Mouse (Mus musculus): ENCODE results near the gene Uts2r.

Uts2r gene

GRCm38 (mm10) chr11:121159971-121160370, at the start of gene Uts2r:
TSS of gene Uts2r (plus strand) at chr11:121160271.
- DNase-seq (ENCODE audit: low read depth), result no peak

DNA sequence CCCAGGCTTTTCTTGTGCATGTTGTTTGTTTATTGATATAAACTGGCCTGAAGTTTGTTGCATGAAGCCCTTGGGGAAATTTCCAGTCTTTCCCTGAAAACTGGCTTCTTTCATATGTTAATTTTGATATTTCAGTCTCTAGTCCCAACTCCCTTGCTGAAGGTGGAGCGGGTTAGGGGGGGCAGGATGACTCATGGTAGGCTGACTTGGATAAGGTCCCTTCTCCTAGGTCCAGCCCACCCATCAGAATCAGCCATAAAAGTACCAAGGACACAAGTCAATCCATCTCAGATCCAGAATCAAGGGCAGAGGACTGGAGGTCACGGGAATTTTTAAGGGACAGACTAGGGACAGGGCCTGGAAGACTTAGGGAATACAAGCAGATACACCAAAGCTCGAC, 49.0 kb upstream of the Uts2r start:
- no peak for DNase-seq (ENCODE audit: low read depth)

DNA sequence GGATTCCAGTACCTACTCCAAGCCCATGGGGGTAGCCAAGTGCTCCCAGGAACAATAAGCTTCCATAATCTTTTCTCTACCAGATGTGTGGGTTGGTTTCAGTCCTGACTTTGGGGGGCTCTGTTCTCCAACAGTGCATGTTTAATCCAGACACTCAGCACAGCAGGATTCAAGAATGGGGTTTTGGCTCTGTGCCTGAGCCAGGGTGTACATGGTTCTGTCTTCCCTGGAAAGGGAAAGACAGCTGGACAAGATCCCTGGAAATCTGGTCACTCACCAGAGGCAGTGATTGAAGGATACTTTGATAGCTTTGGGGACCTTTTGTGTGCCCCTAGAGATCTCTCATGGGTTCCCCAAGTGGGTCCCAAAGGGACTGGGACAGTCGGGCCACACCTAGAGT, 48.5 kb upstream of the Uts2r start:
- DNase-seq (ENCODE audit: low read depth), result no peak

DNA sequence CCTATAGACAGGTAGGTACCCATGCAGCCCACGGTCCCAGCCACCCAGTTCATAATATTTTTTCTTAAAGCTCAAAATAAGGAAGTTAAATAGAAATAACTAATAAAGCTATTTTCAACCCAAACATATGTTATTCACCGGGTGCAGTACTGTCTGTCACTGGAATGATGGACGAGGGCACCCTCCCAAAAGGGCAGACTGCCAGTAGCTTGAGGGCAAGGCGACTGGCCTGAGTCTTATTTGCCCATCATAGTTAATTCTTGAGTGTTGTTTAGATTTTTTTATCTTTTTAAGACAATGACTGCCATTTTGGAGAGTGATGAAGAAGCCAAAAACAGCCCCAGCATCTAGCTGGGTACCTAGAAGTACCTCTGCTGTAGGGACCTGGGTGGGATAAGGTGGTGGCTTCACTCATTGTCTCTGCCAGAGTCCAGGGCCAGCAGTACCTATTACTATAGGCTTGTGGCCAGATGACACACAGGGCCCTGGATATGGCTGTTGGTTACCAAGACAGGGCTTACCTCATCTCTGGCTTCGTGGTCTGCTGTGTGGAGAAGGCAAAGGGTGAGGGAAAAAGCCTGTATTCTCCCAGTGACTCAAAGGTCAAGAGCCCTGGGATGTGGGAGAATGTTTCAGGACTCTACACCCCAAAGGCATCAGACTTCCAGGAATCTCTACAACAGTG, 47.8 kb upstream of the Uts2r start:
- no peak for DNase-seq (ENCODE audit: low read depth)

DNA sequence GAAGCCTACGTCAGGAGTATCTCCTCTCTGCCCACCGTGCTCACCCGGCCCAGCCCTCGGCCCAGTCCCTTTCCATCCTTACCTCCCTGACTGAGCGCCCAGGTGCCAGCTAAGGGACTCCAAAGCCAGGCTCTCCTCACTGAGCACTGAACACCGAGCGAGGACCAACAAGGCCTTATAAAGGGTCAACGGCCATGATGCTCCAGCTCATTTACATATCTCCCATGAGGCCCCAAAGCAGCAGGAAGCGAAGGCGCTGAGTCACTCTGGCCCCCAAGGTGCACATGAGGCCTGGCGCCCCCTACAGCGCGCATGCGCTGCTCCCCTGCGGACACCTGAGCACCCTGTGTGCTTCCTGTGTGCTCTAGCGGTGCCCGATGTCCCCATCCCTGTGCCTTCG, 42.0 kb upstream of the Uts2r start:
- DNase-seq (ENCODE audit: low read depth), result no peak

- DNase-seq (ENCODE audit: low read depth), result no peak
Observed at GRCm38 (mm10) chr11:121118577-121118976, 41.5 kb upstream of the Uts2r start, which contains the start of gene Tex19.2. TSS of gene Tex19.2 (minus strand) at chr11:121118677.

GRCm38 (mm10) chr11:121121151-121121550, 38.9 kb upstream of the Uts2r start:
- no peak for DNase-seq (ENCODE audit: low read depth)

- DNase-seq (ENCODE audit: low read depth), result no peak
Observed at GRCm38 (mm10) chr11:121122024-121122670, 37.9 kb upstream of the Uts2r start.

DNA sequence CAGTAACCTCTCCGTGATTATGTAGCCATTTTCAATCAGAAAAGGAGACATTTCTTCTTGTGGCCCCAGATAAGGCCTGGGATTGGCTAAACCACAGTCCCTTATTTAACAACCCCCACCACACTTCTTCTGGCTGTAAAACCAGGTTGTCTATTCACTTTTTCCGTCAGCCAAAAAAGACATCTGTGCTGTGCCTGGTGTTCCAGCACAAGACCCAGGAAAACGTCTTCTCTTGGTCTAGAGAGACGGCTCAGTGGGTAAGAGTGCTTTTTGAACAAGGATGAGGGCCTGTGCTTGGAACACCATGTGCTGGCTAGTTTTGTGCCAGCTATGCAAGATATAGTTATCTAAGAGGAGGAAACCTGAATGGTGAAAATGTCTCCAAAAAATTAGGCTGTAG, 36.6 kb upstream of the Uts2r start:
- DNase-seq (ENCODE audit: low read depth), result no peak

DNA sequence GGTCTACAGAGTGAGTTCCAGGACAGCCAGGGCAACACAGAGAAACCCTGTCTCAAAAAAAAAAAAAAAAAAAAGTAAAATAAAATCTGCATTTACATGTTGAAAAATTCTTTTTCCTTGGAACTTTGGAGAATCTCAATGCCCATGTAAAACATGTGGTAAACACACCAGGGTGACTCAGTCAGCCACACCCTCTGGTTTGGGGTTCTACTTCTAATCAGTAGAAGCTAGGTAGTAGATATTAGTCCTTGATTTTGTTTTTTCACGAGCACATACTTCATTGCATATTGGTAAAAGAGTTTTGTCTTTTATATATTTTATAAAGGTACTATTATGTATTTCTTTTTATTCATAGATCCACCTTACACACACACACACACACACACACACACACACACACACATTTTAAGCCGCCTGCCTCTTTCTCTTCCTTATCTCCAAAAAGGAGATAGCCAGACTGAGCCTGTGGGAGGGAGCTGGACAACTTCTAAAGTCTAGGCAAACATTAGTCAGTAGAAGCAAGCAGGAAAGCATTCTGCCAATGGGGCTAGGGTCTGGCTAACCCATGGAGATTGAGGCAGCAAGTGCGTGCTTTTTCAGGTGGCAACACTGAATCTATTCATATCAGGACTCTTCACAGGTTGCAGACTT, 34.4 kb upstream of the Uts2r start:
- DNase-seq (ENCODE audit: low read depth), result no peak

DNA sequence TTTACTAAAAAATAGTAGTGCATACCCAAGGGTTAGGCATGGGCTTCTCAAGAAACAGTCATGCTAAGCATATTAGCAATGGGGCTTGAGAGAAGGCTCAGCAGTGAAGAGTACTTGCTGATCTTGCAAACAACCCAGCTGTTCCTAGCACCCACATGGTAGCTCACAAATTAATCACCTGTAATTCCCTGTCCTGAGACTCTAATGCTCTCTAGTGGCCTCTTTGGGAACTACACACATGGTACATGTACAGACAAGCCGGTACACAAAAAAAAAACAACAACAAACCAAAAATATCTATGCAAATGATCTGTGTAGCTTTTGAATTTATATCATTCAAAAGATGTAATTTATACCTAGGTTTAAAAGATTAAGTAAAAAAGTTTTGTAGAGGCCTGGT, 33.7 kb upstream of the Uts2r start:
- peak; percentile 38 for DNase-seq (ENCODE audit: low read depth)

DNA sequence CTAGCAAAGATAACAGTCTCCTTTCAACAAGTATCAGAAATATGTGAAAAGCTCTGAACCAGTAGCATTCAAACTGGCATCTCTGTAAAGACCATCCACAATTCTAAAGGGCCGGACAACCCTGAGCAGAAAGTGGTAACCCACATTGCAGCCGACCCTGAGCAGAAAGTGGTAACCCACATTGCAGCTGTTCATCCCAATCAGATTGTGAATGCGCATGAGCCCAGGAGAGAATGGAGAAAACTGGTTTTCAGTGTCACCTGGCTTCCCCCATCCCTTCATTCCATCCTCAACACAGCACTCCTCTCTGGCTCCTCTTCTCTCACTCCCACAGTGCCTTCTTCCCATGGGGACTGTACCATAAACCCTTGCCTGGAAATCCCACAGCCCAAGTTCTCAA, 32.6 kb upstream of the Uts2r start:
- no peak for DNase-seq (ENCODE audit: low read depth)

DNA sequence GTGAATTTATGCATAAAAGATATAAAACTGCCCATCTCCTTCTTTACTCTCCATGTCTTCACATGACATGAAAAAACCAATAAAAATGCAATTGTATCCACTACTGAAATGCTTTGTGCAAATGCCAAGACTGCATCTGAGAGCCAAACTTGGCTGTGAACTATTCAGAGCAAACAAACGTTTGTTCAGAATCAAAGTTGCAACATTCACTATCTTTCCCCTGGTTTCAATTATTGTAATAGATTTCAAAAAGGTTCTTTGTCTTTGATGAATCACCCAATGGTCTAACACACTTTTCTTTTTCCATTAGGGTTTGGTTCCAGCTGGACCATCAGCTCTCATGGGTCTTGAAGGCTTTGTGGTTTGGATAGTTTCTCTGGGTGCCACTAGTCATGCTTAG, 30.5 kb upstream of the Uts2r start:
- DNase-seq (ENCODE audit: low read depth), result no peak

- no peak for DNase-seq (ENCODE audit: low read depth)
Observed at GRCm38 (mm10) chr11:121134600-121134999, 25.5 kb upstream of the Uts2r start.

GRCm38 (mm10) chr11:121137682-121138081, 22.4 kb upstream of the Uts2r start:
- no peak for DNase-seq (ENCODE audit: low read depth)

DNA sequence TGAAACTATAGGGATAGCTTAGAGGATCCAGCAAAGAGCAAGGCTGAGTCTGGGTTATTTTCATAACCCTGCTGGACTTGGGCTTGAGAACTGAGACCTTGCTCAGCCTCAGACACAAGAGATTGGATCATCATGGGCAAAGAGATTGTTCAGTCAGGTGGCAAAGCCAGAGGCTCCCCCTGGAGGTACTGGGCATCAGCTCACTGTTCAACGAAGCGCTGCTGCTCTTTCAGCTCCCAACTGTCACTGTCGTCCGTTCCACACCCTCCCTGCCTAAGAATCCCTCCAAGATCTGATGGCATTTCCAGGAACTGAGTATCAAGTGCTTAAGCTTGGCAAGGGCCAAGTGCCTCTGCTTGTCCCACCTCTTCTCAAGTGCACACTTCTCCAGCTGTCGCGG, 21.3 kb upstream of the Uts2r start:
- DNase-seq (ENCODE audit: low read depth), result no peak

DNA sequence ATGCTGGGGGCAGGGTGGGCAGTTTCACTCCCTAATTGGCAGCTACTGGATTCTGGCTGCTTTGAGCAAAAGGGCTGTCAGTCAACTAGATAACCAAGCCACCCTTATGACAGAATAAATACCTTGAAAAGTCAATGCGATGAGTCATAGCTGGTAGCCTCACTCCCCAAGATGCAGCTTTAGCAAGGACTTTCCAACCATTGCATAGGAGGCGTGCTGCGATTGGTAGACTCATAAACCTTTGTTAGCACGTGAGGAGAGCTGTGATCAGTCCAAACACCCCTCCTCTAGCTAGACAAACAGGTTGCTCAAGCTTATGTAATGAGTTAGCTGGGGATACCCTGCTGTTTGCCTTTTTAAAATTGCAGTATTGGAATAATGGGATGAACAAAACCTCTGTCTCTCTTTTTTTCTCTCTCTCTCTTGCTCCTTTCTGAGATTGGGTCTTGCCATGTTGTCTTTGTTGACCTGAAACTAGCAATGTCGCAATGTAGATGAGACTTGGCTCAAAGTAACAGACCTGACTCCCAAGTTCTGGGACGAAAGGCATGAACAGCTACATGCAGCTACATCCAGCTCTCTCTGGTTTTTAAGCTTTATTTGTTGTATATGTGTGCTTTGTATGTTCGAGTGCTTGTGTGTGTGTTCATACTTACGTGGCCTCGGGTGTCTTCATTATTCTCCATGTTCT, 16.6 kb upstream of the Uts2r start:
- no peak for DNase-seq (ENCODE audit: low read depth)

DNA sequence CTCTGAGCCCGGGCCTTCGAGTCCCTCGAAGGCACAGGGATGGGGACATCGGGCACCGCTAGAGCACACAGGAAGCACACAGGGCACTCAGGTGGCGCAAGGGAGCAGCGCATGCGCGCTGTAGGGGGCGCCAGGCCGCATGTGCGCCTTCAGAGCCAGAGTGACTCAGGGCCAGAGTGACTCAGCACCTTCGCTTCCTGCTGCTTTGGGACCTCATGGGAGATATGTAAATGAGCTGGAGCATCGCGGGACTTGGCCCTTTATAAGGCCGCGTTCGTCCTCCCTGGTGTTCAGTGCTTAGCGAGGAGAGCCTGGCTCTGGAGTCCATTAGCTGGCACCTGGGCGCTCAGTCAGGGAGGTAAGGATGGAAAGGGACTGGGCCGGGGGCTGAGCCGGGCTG, 14.2 kb upstream of the Uts2r start, which contains the start of gene Tex19.1:
TSS of gene Tex19.1 (plus strand) at position 279 of the 400 bp plus-strand sequence.
- DNase-seq (ENCODE audit: low read depth), result no peak

DNA sequence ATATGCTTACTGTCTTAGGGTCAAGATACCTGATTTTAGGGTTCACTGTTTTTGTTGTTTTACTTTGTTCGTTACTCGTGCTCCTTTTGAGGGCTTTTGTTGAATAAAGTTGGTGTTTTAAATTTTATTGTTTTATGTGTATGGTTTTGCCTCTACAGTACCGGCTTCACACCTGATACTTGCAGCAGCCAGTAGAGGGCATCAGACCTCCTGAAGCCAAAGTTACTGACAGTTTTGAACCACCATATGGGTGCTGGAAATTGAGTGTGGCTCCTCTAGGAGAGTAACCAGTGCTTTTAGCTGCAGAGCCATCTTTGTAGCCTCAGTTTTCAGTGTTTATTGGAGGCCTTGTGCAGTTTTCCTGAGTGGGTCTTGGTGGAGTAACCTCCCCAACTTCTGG, 11.9 kb upstream of the Uts2r start:
- DNase-seq (ENCODE audit: low read depth), result peak; percentile 23

GRCm38 (mm10) chr11:121154203-121154602, 5.9 kb upstream of the Uts2r start:
- DNase-seq (ENCODE audit: low read depth), result no peak

DNA sequence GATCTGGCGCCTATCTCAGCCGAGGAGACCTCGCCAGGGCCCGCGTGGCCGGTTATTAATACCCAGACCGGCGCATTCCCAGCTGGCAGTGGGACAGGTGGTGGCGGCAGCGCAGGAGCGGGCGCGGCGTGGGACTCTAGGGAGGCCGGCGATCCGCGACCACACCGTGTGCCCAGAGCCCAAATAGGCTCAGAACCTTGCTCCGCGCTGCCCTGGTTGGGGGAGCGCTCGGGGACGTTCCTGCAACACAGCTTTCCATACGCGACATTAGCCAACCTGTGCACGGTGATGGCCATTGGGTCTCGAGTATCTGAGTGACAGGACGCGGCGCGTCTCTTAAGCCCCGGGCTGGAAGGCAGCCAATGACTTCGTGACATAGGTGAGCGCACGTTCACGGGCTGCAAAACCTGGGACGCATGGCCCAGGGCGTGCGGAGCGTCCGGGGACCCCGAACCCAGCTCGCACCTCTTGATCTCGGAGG, 3.6 kb upstream of the Uts2r start:
- no peak for DNase-seq (ENCODE audit: low read depth)

DNA sequence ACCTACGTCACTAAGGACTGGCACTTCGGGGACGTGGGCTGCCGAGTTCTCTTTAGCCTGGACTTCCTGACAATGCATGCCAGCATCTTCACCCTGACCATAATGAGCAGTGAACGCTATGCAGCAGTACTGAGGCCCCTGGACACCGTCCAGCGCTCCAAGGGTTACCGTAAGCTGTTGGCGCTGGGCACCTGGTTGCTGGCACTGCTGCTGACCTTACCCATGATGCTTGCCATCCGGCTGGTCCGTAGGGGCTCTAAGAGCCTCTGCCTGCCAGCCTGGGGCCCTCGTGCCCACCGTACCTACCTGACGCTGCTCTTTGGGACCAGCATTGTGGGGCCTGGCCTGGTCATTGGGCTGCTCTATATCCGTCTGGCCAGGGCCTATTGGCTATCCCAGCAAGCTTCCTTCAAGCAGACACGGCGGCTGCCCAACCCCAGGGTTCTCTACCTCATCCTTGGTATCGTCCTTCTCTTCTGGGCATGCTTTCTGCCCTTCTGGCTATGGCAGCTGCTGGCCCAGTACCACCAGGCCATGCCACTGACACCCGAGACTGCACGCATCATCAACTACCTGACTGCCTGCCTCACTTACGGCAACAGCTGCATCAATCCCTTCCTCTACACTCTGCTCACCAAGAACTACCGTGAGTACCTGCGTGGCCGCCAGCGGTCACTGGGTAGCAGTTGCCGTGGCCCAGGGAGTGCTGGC, 720 bp downstream of the Uts2r start:
- DNase-seq (ENCODE audit: low read depth), result no peak
